Mouse (Mus musculus) cerebellum, adult 2 months (tissue): Measurements from ENCODE around the gene Numb. TPM values are rescaled to one million over a fixed set of nuclear protein-coding genes. Genes with fewer than 3 reads are reported as not detected.

ENCODE experiments used
- DNase-seq, 2 experiments: peaks; one replicate each; pipeline ENCODE4 v3.0.0; 2021
- H3K27ac ChIP-seq: fragments of 200-500 bp; 2 replicates; pipeline ENCODE4 v1.5.1; 2012; ENCODE audit warnings: low read length, control low read depth, inconsistent platforms; ENCODE audit not compliant: insufficient read depth
- H3K27me3 ChIP-seq: fragments of 200-500 bp; 2 replicates; pipeline ENCODE4 v1.6.1; 2012; ENCODE audit warnings: inconsistent platforms, mild to moderate bottlenecking, low read length, moderate library complexity; ENCODE audit not compliant: control insufficient read depth, insufficient read depth
- H3K4me1 ChIP-seq: fragments of 200-500 bp; 2 replicates; pipeline ENCODE4 v1.6.1; 2011; ENCODE audit warnings: low read length; ENCODE audit not compliant: control insufficient read depth, insufficient read depth
- H3K4me3 ChIP-seq: fragments of 200-500 bp; replicated peaks from 2 replicates; pipeline ENCODE3; 2011; ENCODE audit warnings: mild to moderate bottlenecking, low read depth, low read length, control low read depth; ENCODE audit not compliant: insufficient read depth
- CTCF ChIP-seq: fragments of 200-500 bp; IDR thresholded peaks from 2 replicates; pipeline ENCODE4 v1.5.1; 2011; ENCODE audit warnings: low read depth, mild to moderate bottlenecking, control low read depth, low read length, moderate library complexity, borderline replicate concordance; ENCODE audit not compliant: insufficient read depth
- POLR2A ChIP-seq: fragments of 200-500 bp; IDR thresholded peaks from 2 replicates; pipeline ENCODE4 v1.6.1; 2011; ENCODE audit warnings: low read length, control low read depth, borderline replicate concordance; ENCODE audit not compliant: insufficient read depth
- WGBS: fragments of 180-500 bp; shearing (Covaris S2); methylation state at CpG from one replicate; pipeline ENCODE4 v1.1.7; 2018; 5-methylcytosine and 5-hydroxymethylcytosine counted together
- polyA plus RNA-seq: library from polyadenylated mRNA; depleted of rRNA; stranded (reverse); fragments of >200 nt; gene quantifications from 2 replicates; pipeline ENCODE4 v1.2.3, GENCODE M21; 2012

Numb gene
- polyA plus RNA-seq, 1 experiment: 54.5 TPM

- DNase-seq: peak; percentile 62 to 75
- no peak overlapping the region for H3K4me3 ChIP-seq
- no peaks in the 10 kb centered on the region for H3K27me3 ChIP-seq
- TF ChIP-seq CTCF: no peak
- TF ChIP-seq POLR2A: no peak
- H3K27ac ChIP-seq: peak overlapping the region; percentile 4
- peaks cover 16% of the 10 kb centered on the region for H3K4me1 ChIP-seq
- 16% methylated on average over 7 of the region's 7 CpGs for WGBS
Measured at GRCm38 (mm10) chr12:83882503-83882902, 39.2 kb downstream of the Numb start.

GRCm38 (mm10) chr12:83882088-83882487 is 39.6 kb downstream of the Numb start:
- Histone ChIP-seq H3K4me1 (peaks cover 16% of the 10 kb centered on the region), H3K4me3 (no peak overlapping the region), H3K27ac (peak overlapping the region; percentile 4), H3K27me3 (no peaks in the 10 kb centered on the region)
- 84% methylated on average over 3 of the region's 3 CpGs for WGBS
- DNase-seq: no peak
- TF ChIP-seq POLR2A (no peak), CTCF (no peak)

GRCm38 (mm10) chr12:83880913-83881312 is 40.8 kb downstream of the Numb start:
- Histone ChIP-seq H3K4me1 (peaks cover 6% of the 10 kb centered on the region), H3K27ac (no peak overlapping the region), H3K4me3 (no peak overlapping the region), H3K27me3 (no peaks in the 10 kb centered on the region)
- WGBS: 50% methylated on average over 2 of the region's 2 CpGs
- TF ChIP-seq POLR2A: no peak
- TF ChIP-seq CTCF: no peak
- DNase-seq: no peak

DNA sequence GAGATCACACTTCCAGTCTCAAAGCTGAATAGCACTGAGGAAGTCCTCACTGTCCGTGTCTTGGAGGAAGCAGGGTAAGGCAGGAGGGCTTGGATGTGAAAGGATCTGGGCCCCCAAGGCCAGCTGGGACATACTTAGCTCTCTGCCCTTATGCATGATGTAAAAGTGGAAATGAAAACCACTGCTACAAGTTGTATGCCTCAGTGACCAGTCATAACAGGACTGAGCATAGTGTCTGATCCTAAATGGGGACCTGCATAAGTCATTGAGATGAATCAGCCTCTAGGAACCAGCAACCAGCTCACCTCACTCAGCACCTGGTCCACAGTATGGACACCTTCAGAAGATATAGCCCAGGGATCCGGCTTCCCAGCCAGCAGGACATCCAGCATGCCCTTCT is 46.6 kb downstream of the Numb start:
- TF ChIP-seq CTCF (no peak), POLR2A (no peak)
- peaks cover 13% of the 10 kb centered on the region for H3K4me1 ChIP-seq
- no peaks in the 10 kb centered on the region for H3K27me3 ChIP-seq
- no peak for DNase-seq
- H3K4me3 ChIP-seq: no peak overlapping the region
- no peak overlapping the region for H3K27ac ChIP-seq
- WGBS: 90% methylated on average over 2 of the region's 2 CpGs

GRCm38 (mm10) chr12:83874597-83874996 is 47.1 kb downstream of the Numb start:
- TF ChIP-seq POLR2A: no peak
- DNase-seq: peak; percentile 77 to 84
- WGBS: 28% methylated on average over 4 of the region's 4 CpGs
- no peak overlapping the region for H3K4me3 ChIP-seq
- peaks cover 13% of the 10 kb centered on the region for H3K4me1 ChIP-seq
- H3K27me3 ChIP-seq: no peaks in the 10 kb centered on the region
- no peak overlapping the region for H3K27ac ChIP-seq

DNA sequence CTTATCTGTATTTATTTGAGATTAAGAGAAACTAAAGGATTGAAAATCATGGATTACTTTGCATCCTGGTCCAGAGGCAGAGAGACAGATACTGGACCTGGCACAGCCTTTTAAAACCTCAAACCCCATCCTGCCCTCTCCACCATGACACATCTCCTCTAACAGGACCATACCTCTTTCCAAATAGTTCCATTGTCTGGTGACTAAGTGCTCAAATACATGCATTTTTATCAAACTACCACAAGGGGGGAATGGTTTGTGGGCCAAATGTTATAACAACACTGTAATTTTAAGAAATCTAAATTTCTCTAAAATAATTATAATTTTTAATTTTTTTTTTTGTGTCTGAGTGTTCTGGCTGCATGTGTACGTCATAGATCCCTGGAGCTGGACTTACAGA is 57.2 kb downstream of the Numb start:
- no peak for DNase-seq
- Histone ChIP-seq H3K27ac (no peak overlapping the region), H3K4me3 (no peak overlapping the region), H3K4me1 (no peaks in the 10 kb centered on the region), H3K27me3 (no peaks in the 10 kb centered on the region)
- WGBS: 73% methylated on average over 1 of the region's 1 CpGs
- TF ChIP-seq POLR2A: no peak
- TF ChIP-seq CTCF: no peak

DNA sequence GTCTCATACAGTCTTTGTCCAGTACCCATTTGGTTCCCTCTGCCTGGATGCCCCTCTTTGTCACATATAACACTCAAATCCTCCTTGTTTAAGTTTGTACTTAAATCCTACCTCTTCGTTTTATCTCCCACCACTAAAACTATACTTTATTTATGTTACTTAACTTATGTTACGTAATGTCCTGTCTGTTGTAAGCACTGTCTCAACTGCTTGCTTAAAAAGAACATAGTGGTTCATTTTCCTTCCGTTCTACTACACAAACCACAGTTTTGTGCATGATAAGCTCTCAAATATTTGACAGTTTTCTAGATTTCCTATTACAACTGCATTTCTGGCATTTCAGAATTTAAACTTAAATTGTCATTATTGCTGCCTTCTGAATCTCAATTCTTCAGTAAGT is 59.9 kb downstream of the Numb start:
- no peak for DNase-seq
- WGBS: 97% methylated on average over 3 of the region's 3 CpGs
- no peak overlapping the region for H3K4me3 ChIP-seq
- no peaks in the 10 kb centered on the region for H3K4me1 ChIP-seq
- no peaks in the 10 kb centered on the region for H3K27me3 ChIP-seq
- H3K27ac ChIP-seq: no peak overlapping the region
- no peak for TF ChIP-seq POLR2A
- no peak for TF ChIP-seq CTCF

DNA sequence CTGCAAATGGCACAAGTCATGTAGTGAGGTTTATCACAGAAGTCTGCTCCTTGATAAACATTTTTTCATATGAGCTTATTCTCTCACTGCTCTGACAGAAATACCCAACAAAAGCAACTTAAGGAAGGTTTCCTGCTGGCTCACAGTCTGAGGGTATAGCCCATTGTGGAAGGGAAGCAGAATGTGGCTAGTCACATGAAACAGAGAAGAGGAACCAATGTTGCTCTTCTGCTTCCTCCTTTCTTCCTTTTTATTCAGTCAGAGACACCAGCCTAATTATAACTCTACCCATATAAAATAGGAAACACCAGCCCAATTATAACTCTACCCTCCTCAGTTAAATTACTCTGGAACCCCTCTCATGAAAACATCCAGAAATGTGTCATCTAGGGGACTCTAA is 61.0 kb downstream of the Numb start:
- Histone ChIP-seq H3K4me1 (no peaks in the 10 kb centered on the region), H3K27me3 (no peaks in the 10 kb centered on the region), H3K4me3 (no peak overlapping the region), H3K27ac (no peak overlapping the region)
- no peak for DNase-seq
- TF ChIP-seq CTCF: no peak
- TF ChIP-seq POLR2A: no peak
